Comparison of ENCODE assay signal across 9 mouse cellular contexts in the genomic region with DNA sequence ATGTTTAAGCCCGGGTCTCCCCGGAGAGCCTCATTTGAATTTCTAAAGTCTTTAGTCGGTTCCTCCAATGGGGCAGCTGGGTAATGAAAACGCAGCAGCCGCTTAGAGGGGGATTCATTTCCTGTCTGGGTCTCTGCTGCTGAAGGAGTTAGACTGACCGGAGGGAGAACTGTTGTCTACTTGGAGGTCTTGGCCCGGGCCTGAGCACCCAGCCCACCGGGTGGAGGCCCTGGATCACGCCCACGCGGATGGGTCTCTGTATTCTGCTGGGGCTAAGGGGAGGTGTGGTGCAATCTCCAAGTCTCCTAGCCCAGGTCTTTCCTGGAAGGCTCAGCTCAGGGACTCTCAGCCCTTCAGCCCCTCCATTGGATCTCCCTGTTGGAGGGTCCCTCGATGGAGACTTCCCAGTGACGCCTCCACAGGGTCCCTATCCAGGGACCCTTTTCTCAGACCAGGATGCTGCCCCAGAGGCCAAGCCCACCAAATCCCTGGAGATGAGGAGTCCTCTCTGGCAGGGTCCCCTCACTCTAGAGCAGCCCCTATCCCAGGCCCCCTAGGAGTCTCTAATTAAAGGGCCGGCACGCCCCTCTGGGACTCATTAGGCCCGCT. TPM values are rescaled to one million over a fixed set of nuclear protein-coding genes. Genes with fewer than 3 reads are reported as not detected.
DNase-seq lines count a peak whose midpoint lies in the region; ATAC-seq lines count a peak whose summit lies in the region.
"Had no signal": no experiment of that assay in that cellular context is flagged by ENCODE, and none has a peak within 500 bp of the region (broad histone marks: within the 10 kb centered on the region; RNA-seq: fewer than 3 reads in every experiment).

No protein-coding gene starts in this region.

- 20% methylated on average over 16 of the region's 16 CpGs for WGBS in lung, embryonic 16.5 days
- 1% methylated on average over 16 of the region's 16 CpGs for WGBS in forebrain, embryonic 14.5 days
- 5% methylated on average over 16 of the region's 16 CpGs for WGBS in limb, embryonic 13.5 days
- 8% methylated on average over 16 of the region's 16 CpGs for WGBS in stomach, embryonic 15.5 days

- H3K4me2 ChIP-seq in lung, embryonic 16.5 days (ENCODE audit: low read depth, low read length): peak overlapping the region; percentile 17; the same call in 1 of the 2 replicates
- H3K4me2 ChIP-seq in forebrain, embryonic 14.5 days (ENCODE audit: low read length): peak overlapping the region; percentile 40
- H3K4me2 ChIP-seq in limb, embryonic 13.5 days (replicated peaks): peak overlapping the region; percentile 55
- peak overlapping the region; percentile 31 for H3K4me2 ChIP-seq in stomach, embryonic 15.5 days

- 0 out of 2 replicates have a peak overlapping the region, but pooled peaks have one; percentile 25 for H3K9ac ChIP-seq in lung, embryonic 16.5 days (ENCODE audit: low read length)
- peak overlapping the region; percentile 58 for H3K9ac ChIP-seq in forebrain, embryonic 14.5 days (ENCODE audit: low read length)
- peak overlapping the region; percentile 51; the same call in 1 of the 2 replicates for H3K9ac ChIP-seq in limb, embryonic 13.5 days
- no peak overlapping the region for H3K9ac ChIP-seq in stomach, embryonic 15.5 days

- no peak for ATAC-seq in lung, embryonic 16.5 days (ENCODE audit: low read depth)
- ATAC-seq in forebrain, embryonic 14.5 days: peak; percentile 77
- peak; percentile 24; the same call in 1 of the 2 replicates for ATAC-seq in limb, embryonic 13.5 days (ENCODE audit: low FRiP score, low read depth)
- no peak; the same call in 1 of the 2 replicates for ATAC-seq in stomach, embryonic 15.5 days (ENCODE audit: insufficient read depth, low FRiP score, low read depth)

- no peaks in the 10 kb centered on the region for H3K36me3 ChIP-seq in lung, embryonic 16.5 days (ENCODE audit: control insufficient read depth, insufficient read depth, low read length)
- no peaks in the 10 kb centered on the region for H3K36me3 ChIP-seq in forebrain, embryonic 14.5 days (ENCODE audit: control insufficient read depth, insufficient read depth, low read length)
- no peaks in the 10 kb centered on the region for H3K36me3 ChIP-seq in limb, embryonic 13.5 days
- H3K36me3 ChIP-seq in stomach, embryonic 15.5 days: no peaks in the 10 kb centered on the region

- no peaks in the 10 kb centered on the region; the same call in 1 of the 2 replicates for H3K27me3 ChIP-seq in lung, embryonic 16.5 days (ENCODE audit: control insufficient read depth, insufficient read depth, low read depth, low read length)
- no peaks in the 10 kb centered on the region for H3K27me3 ChIP-seq in forebrain, embryonic 14.5 days (replicated peaks; ENCODE audit: control insufficient read depth, insufficient read depth, low read length)
- peaks cover 6% of the 10 kb centered on the region; the same call in 1 of the 2 replicates for H3K27me3 ChIP-seq in limb, embryonic 13.5 days
- H3K27me3 ChIP-seq in stomach, embryonic 15.5 days (replicated peaks): 0 out of 2 replicates have a peak, but pooled peaks cover 3% of the 10 kb centered on the region

- DNase-seq in lung, postnatal 10 days: no peak
- DNase-seq in forebrain, embryonic 14.5 days (ENCODE audit: low spot score): peak; percentile 72
- DNase-seq in urinary bladder, postnatal 10 days (ENCODE audit: low spot score): no peak
- no peak for DNase-seq in cerebellum, postnatal 4 days (ENCODE audit: low spot score in 2 of 2)
- no peak for DNase-seq in kidney, postnatal 10 days
- DNase-seq: gastrocnemius, postnatal 25 days had no signal

- H3K4me3 ChIP-seq in lung, embryonic 16.5 days (ENCODE audit: low read length): no peak overlapping the region
- H3K4me3 ChIP-seq in forebrain, embryonic 14.5 days (ENCODE audit: low read depth, low read length): no peak overlapping the region
- peak overlapping the region; percentile 16; the same call in 1 of the 2 replicates for H3K4me3 ChIP-seq in limb, embryonic 13.5 days
- no peak overlapping the region for H3K4me3 ChIP-seq in stomach, embryonic 15.5 days (replicated peaks)

- peaks cover 8% of the 10 kb centered on the region; the same call in 1 of the 2 replicates for H3K4me1 ChIP-seq in lung, embryonic 16.5 days (replicated peaks; ENCODE audit: control insufficient read depth, insufficient read depth, low read length)
- H3K4me1 ChIP-seq in forebrain, embryonic 14.5 days (ENCODE audit: control insufficient read depth, insufficient read depth, low read length): peaks cover 13% of the 10 kb centered on the region
- H3K4me1 ChIP-seq in limb, embryonic 13.5 days: peaks cover 23% of the 10 kb centered on the region
- peaks cover 13% of the 10 kb centered on the region for H3K4me1 ChIP-seq in stomach, embryonic 15.5 days

- no peak overlapping the region for H3K27ac ChIP-seq in lung, embryonic 16.5 days (ENCODE audit: low read length)
- peak overlapping the region; percentile 79 for H3K27ac ChIP-seq in forebrain, embryonic 14.5 days (ENCODE audit: low read depth, low read length)
- peak overlapping the region; percentile 39; the same call in 1 of the 2 replicates for H3K27ac ChIP-seq in limb, embryonic 13.5 days
- H3K27ac ChIP-seq in stomach, embryonic 15.5 days: peak overlapping the region; percentile 14; the same call in 1 of the 2 replicates

- no peaks in the 10 kb centered on the region for H3K9me3 ChIP-seq in lung, embryonic 16.5 days (ENCODE audit: control insufficient read depth, low read length)
- no peaks in the 10 kb centered on the region for H3K9me3 ChIP-seq in forebrain, embryonic 14.5 days (replicated peaks; ENCODE audit: control insufficient read depth, low read length)
- H3K9me3 ChIP-seq in limb, embryonic 13.5 days: no peaks in the 10 kb centered on the region
- no peaks in the 10 kb centered on the region for H3K9me3 ChIP-seq in stomach, embryonic 15.5 days

RNA-seq across cellular contexts. Expression of gene C1ql1, which starts 16.9 kb away (rescaled TPM):
- polyA plus RNA-seq in lung, embryonic 16.5 days (2015; fragmentation: Nextera tagmentation; extraction: Ambion mirVana): 0.24 and 0.60 TPM in 2 replicates
- polyA plus RNA-seq in forebrain, embryonic 14.5 days (2014; fragmentation: Nextera tagmentation; extraction: Ambion mirVana): 1.9 and 2.5 TPM in 2 replicates
- polyA plus RNA-seq in limb, embryonic 13.5 days (2015; fragmentation: Nextera tagmentation; extraction: Ambion mirVana): 1.4 and 1.7 TPM in 2 replicates
- polyA plus RNA-seq in stomach, embryonic 15.5 days (2015; fragmentation: Nextera tagmentation; extraction: Ambion mirVana): 5.1 and 5.6 TPM in 2 replicates

RNA-seq across cellular contexts. Expression of gene Kif18b, which starts 38.4 kb away (rescaled TPM):
- 13.7 and 14.0 TPM in 2 replicates for polyA plus RNA-seq in lung, embryonic 16.5 days (2015; fragmentation: Nextera tagmentation; extraction: Ambion mirVana)
- polyA plus RNA-seq in forebrain, embryonic 14.5 days (2014; fragmentation: Nextera tagmentation; extraction: Ambion mirVana): 4.3 and 5.1 TPM in 2 replicates
- polyA plus RNA-seq in limb, embryonic 13.5 days (2015; fragmentation: Nextera tagmentation; extraction: Ambion mirVana): 10.8 and 11.0 TPM in 2 replicates
- polyA plus RNA-seq in stomach, embryonic 15.5 days (2015; fragmentation: Nextera tagmentation; extraction: Ambion mirVana): 9.5 TPM in 2 replicates

Comparison
In these comparisons a context has a peak if more than half of its experiments do, and no peak if none do; other contexts are left out.
1. ATAC-seq: peak in forebrain, embryonic 14.5 days (single experiment) and limb, embryonic 13.5 days (single experiment); none in lung, embryonic 16.5 days (single experiment) and stomach, embryonic 15.5 days (single experiment).
2. Peak in every context shown above with its lines, with median percentiles within 50 percentile points of each other: H3K4me2 ChIP-seq.